Mouse (Mus musculus) liver, embryonic 14.5 days (tissue): ENCODE data around the gene Gm5737. TPM values are rescaled to one million over a fixed set of nuclear protein-coding genes. Genes with fewer than 3 reads are reported as not detected.
A peak's percentile ranks its signal among the peaks of the same experiment; 100 is the strongest.

Experiments used
- ATAC-seq: fragments of 200-750 bp; cut with Nextera tagmentation; 2 replicates; pipeline ENCODE4 v1.8.0; 2017; ENCODE audit warnings: moderate number of reproducible peaks, mild to moderate bottlenecking, moderate library complexity; ENCODE audit not compliant: insufficient read depth
- DNase-seq, 3 experiments: peaks; one replicate each; pipeline ENCODE4 v3.0.0-alpha.2; 2012 to 2013; ENCODE audit warnings: low read depth in 3 of 3, low spot score in 3 of 3
- H3K27ac ChIP-seq: fragments of 300-500 bp; sonication (generic); 2 replicates; pipeline ENCODE4 v1.5.1; 2014; ENCODE audit warnings: moderate library complexity, mild to moderate bottlenecking, control low read depth, inconsistent platforms
- H3K27me3 ChIP-seq: fragments of 300-500 bp; sonication (generic); 2 replicates; pipeline ENCODE4 v1.6.1; 2014; ENCODE audit warnings: mild to moderate bottlenecking, low read length, moderate library complexity; ENCODE audit not compliant: control insufficient read depth, insufficient read depth
- H3K36me3 ChIP-seq: fragments of 300-500 bp; sonication (generic); replicated peaks from 2 replicates; pipeline ENCODE4 v1.6.1; 2014; ENCODE audit warnings: low read depth; ENCODE audit not compliant: control insufficient read depth, insufficient read depth
- H3K4me1 ChIP-seq, 2 experiments: fragments of 200-500 bp in 1 of 2; fragments of 300-500 bp in 1 of 2; sonication (generic) in 1 of 2; replicated peaks; 2 replicates each; pipeline ENCODE4 v1.6.1; 2012 to 2014; ENCODE audit warnings: antibody characterized with exemption in 1 of 2, inconsistent platforms in 1 of 2, low read length in 1 of 2; ENCODE audit not compliant: control insufficient read depth in 2 of 2, insufficient read depth in 2 of 2
- H3K4me2 ChIP-seq: fragments of 300-500 bp; sonication (generic); 2 replicates; pipeline ENCODE4 v1.6.1; 2014; ENCODE audit warnings: low read depth, mild to moderate bottlenecking, control low read depth, moderate library complexity
- H3K4me3 ChIP-seq, 2 experiments: fragments of 200-500 bp in 1 of 2; fragments of 300-500 bp in 1 of 2; sonication (generic) in 1 of 2; 2 replicates each; pipeline ENCODE4 v1.5.1; 2012 to 2014; ENCODE audit warnings: low read depth in 2 of 2, low read length in 2 of 2, mild to moderate bottlenecking in 2 of 2, control low read depth in 1 of 2, inconsistent platforms in 1 of 2, moderate library complexity in 1 of 2; ENCODE audit not compliant: insufficient read depth in 1 of 2
- H3K9ac ChIP-seq: fragments of 300-500 bp; sonication (generic); replicated peaks from 2 replicates; pipeline ENCODE4 v1.6.1; 2014; ENCODE audit warnings: mild to moderate bottlenecking, control low read depth, moderate library complexity
- H3K9me3 ChIP-seq: fragments of 300-500 bp; sonication (generic); 2 replicates; pipeline ENCODE4 v1.6.1; 2016; ENCODE audit warnings: low read length, mixed read lengths; ENCODE audit not compliant: control insufficient read depth
- CTCF ChIP-seq: IDR thresholded peaks from 2 replicates; pipeline ENCODE4 v1.5.1; 2016; ENCODE audit warnings: antibody characterized with exemption, low read depth, control low read depth
- EP300 ChIP-seq: IDR thresholded peaks from 2 replicates; pipeline ENCODE4 v1.6.1; 2016; ENCODE audit warnings: antibody characterized with exemption, low read depth
- WGBS: fragments of 180-500 bp; shearing (Covaris S2); extraction: QIAGEN DNeasy Blood & Tissue Kit; methylation state at CpG from one replicate; pipeline ENCODE4 v1.1.7; 2014; ENCODE audit not compliant: insufficient replicate concordance; 5-methylcytosine and 5-hydroxymethylcytosine counted together
- polyA plus RNA-seq, 2 experiments: library from polyadenylated mRNA; depleted of rRNA in 1 of 2; stranded (reverse) in 1 of 2; unstranded in 1 of 2; fragments of >200 nt; fragmentation: Nextera tagmentation in 1 of 2; extraction: Ambion mirVana in 1 of 2; gene quantifications; 2 replicates each; pipeline versions ENCODE4 v1.2.1 to v1.2.3; 2012 to 2014

Gene Gm5737
- polyA plus RNA-seq (2012; rRNA removed) (not detected in 2 replicates), polyA plus RNA-seq (2014; fragmentation: Nextera tagmentation; extraction: Ambion mirVana) (not detected in 2 replicates)

DNA sequence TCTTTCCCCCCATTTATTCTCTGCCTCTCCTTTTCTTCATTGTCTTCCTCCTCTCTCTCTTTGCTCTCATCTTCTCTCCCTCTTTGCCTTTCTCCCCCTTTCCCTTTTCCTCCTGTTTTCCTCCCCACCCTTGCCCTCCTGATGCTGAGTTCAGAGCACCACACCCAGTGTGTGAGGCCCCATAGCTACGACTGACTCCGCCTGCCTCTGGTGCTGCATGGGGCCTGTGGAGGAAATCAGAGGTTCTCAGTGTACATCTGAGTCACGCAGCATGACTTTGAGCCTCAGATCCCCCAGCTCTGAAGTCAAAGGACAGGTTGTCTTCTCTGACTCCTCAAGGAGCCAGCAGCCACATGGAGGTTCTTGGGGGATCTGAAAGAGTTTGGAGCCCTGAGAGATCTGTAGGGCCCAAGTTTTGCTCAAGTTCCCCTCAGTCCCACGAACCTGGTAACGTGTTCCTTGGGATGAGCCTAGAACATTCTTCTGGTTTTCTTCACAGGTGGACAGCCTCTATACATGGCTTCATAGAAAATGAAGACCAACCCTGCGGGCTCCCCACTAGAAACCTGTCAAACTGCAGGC, at the start of gene Gm5737:
Gene Gm5737, plus strand, starts transcription at position 532 of the 582 bp plus-strand sequence.
- H3K4me3 ChIP-seq = no peak within 1 kb of the TSS
- H3K9me3 ChIP-seq = no peaks in the 10 kb centered on the region
- ATAC-seq (no peak), DNase-seq (no peak)
- H3K4me1 ChIP-seq = 0 out of 4 replicates have a peak, but pooled peaks cover 0 to 1% of the 10 kb centered on the region in 2 experiments
- H3K36me3 ChIP-seq = no peaks in the 10 kb centered on the region
- WGBS = 47% methylated on average over 6 of the region's 6 CpGs
- TF ChIP-seq EP300 = no peak
- TF ChIP-seq CTCF = no peak
- H3K27me3 ChIP-seq = peaks cover 3% of the 10 kb centered on the region
- no peak within 1 kb of the TSS for H3K4me2 ChIP-seq
- no peak within 1 kb of the TSS for H3K27ac ChIP-seq
- no peak within 1 kb of the TSS for H3K9ac ChIP-seq

DNA sequence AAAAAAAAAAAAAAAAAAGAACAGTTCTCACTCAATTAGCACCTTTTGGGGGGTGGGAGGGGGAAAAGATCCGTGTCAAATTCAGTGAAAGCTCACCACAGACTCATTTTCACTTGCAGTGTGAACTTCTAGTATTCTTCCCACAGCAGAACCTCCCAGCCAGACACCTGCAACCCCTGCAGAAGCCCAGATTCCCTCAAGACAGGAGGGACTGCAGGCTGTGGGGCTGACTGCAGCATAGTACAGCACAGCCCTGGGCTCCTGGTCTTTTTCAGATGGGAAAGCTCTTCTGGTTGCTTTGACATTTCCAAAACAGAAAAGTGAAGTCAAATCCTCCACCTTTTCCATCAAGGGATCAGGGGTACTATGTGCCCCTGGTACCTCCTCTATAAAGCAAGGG, 44.8 kb upstream of the Gm5737 start:
- H3K36me3 ChIP-seq = no peaks in the 10 kb centered on the region
- DNase-seq (no peak), ATAC-seq (no peak)
- no peak overlapping the region for H3K4me3 ChIP-seq
- H3K4me1 ChIP-seq = no peaks in the 10 kb centered on the region
- TF ChIP-seq EP300 (no peak), CTCF (no peak)
- no peak overlapping the region for H3K4me2 ChIP-seq
- no peaks in the 10 kb centered on the region for H3K9me3 ChIP-seq
- no peak overlapping the region for H3K9ac ChIP-seq
- 0% methylated on average over 1 of the region's 1 CpGs for WGBS
- no peak overlapping the region for H3K27ac ChIP-seq
- no peaks in the 10 kb centered on the region for H3K27me3 ChIP-seq

DNA sequence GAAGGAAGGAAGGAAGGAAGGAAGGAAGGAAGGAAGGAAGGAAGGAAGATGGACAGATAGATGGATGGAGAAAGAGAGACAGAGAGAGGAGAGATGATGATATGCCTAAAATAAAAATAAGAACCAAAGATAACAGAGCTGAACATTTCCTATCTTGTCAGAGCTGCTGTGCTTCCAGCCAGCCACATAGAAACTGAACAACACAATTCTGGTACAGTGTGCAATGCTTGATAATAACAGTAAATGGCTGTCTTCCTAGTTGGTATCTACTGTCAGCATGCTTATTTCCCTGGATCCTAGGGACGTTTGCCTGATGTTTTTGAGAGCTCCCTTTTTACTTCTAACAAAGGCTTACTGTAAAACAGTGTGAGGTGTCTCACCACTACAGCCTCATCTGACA, 40.8 kb upstream of the Gm5737 start:
- no peak overlapping the region for H3K27ac ChIP-seq
- H3K9ac ChIP-seq = no peak overlapping the region
- no peak overlapping the region for H3K4me2 ChIP-seq
- H3K4me1 ChIP-seq = no peaks in the 10 kb centered on the region
- H3K36me3 ChIP-seq = no peaks in the 10 kb centered on the region
- 23% methylated on average over 1 of the region's 1 CpGs for WGBS
- DNase-seq (no peak), ATAC-seq (no peak)
- no peaks in the 10 kb centered on the region for H3K9me3 ChIP-seq
- H3K4me3 ChIP-seq = no peak overlapping the region
- no peaks in the 10 kb centered on the region for H3K27me3 ChIP-seq
- TF ChIP-seq EP300 (no peak), CTCF (no peak)

DNA sequence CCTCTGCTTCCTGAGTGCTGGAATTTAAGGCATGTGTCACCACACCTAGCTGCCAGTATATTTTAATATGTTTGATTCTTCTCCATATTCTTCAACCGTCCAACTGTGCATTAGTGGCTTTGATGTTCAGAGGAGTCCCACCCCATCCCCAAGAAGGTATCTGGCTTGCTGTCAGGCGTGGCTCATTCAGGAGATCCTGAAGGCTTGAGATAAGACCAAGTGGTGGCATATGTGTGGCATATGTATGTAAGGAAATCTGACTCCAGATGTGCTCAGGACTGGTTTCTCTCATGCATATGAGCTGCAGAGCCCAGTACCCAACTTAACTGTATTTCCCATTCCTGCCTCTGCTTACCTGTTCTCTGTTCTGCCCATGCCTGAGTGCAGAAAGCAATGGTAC, 34.2 kb upstream of the Gm5737 start:
- H3K4me1 ChIP-seq = no peaks in the 10 kb centered on the region
- H3K9me3 ChIP-seq = no peaks in the 10 kb centered on the region
- H3K36me3 ChIP-seq = no peaks in the 10 kb centered on the region
- ATAC-seq (peak; percentile 71), DNase-seq (peak in 2 of 3 experiments; percentile 5 to 6)
- no peak overlapping the region for H3K9ac ChIP-seq
- TF ChIP-seq CTCF (no peak), EP300 (peak; percentile 47; the same call in 1 of the 2 replicates)
- H3K27ac ChIP-seq = no peak overlapping the region
- no peak overlapping the region for H3K4me3 ChIP-seq
- no peaks in the 10 kb centered on the region for H3K27me3 ChIP-seq
- 9% methylated on average over 2 of the region's 2 CpGs for WGBS
- H3K4me2 ChIP-seq = no peak overlapping the region

DNA sequence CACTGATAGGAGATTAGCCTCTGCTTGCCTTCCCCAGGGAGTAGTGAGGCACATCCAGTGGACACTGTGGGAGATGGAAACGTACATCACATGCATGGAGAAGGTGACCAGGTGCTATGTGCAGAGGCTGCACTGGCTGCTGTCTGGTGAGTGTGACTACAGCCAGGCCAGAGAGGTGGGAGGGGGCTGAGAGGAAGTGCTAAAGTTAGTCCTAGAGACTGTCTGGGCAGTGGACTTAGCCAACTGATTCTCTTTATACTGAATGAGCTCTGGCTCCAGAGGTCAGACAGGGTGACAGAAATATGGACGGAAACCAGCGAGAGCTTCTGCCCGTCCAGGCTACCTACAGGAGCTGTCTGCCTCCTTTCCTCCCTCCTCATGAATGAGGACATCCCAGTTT, 16.6 kb upstream of the Gm5737 start:
- no peaks in the 10 kb centered on the region for H3K27me3 ChIP-seq
- 55% methylated on average over 4 of the region's 4 CpGs for WGBS
- ATAC-seq = no peak
- no peaks in the 10 kb centered on the region for H3K9me3 ChIP-seq
- no peak overlapping the region for H3K27ac ChIP-seq
- no peaks in the 10 kb centered on the region for H3K36me3 ChIP-seq
- no peak overlapping the region for H3K9ac ChIP-seq
- H3K4me2 ChIP-seq = no peak overlapping the region
- H3K4me1 ChIP-seq = no peaks in the 10 kb centered on the region
- no peak for DNase-seq
- no peak overlapping the region for H3K4me3 ChIP-seq
- TF ChIP-seq EP300 (no peak), CTCF (no peak)
